Mouse (Mus musculus): ENCODE measurements around the gene Tubgcp4. TPM values are rescaled to one million over a fixed set of nuclear protein-coding genes. Genes with fewer than 3 reads are reported as not detected.

The Tubgcp4 gene
- 8.5 TPM for polyA plus RNA-seq (2015; fragmentation: Illumina TruSeq; extraction: RNeasy Lipid Tissue Mini Kit (QIAGEN cat#74804); ENCODE audit: insufficient read depth, low read depth, low replicate concordance)

DNA sequence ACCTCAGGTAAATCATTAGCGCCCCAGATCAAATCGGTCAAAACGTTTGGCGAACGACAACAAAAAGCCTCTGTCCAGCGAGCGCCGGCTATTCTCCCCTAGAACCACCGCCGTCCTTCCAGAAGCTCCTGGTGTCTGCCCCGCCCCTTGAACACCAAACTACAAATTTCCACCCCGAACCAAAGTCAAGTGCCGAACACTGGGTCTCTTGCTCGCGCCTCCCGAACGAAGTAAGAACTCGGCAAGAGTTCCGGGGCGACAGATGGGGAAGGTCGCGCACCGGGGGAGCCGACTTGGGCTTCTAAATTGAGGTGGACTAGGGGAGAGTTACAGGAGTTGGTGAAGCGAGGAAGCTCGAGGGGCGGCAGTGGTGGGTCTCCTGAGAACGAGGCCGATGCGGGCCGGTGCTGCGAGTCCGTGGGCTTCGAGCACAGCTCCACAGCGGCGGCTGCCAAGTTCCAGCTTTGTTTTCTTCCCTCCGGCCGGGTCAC is at the start of gene Tubgcp4:
TSS of gene Tubgcp4 (plus strand) at position 174 of the 491 bp plus-strand sequence.

DNA sequence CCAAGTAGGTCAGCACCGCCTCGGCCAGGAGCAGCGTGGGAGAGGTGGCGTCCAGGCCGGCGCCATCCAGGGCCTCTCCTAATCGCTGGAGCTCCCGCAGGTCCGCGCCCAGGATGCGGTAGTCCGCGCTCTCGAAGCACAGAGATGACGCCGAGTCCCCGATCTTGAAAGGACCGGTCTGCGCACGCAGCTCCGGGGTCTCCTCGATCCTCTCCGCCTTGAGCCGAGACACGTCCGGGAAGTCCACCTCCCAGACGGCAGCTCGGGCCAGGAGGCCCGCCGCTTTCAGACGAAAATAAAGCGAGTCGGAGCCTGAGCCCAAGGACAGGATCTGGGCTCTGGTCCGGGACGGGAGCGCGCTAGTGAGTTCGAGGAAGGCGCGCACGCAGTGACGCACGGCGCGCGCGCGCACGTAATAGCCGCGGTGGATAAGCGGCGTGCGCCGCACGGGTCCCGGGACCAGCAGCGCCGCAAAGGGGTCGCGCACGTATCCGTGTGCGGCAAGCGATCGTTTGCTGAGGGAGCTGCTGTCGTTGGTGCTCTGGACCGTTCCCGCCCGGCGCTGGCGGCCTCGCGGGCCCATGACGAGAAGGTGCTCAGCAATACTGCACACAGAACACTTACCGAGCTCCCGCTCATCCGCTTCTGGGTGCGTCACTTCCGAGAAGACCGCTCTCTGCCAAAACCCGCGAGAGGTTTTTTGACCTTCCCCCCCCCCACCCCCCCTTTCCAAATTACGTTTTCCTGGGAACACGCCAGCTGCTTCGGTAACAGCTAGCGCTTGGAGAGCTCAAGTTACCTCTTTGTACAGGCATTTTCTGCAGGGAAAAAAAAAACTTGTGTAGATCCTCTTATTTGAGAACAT is 30.2 kb upstream of the Tubgcp4 start, which contains the start of the genes Adal and Lcmt2:
TSS of gene Adal (plus strand) at position 411 of the 865 bp plus-strand sequence.
TSS of gene Lcmt2 (minus strand) at position 636 of the 865 bp plus-strand sequence.

GRCm38 (mm10) chr2:121170980-121171742 is 707 bp downstream of the Tubgcp4 start, which contains the start of gene Zscan29:
Zscan29 (minus strand) TSS chr2:121171125.

Other genes with a start within 250 kb of the Tubgcp4 start
- gene Ubr1, start 199.9 kb upstream of the Tubgcp4 start, polyA plus RNA-seq (2015; fragmentation: Illumina TruSeq; extraction: RNeasy Lipid Tissue Mini Kit (QIAGEN cat#74804); ENCODE audit: insufficient read depth, low read depth, low replicate concordance): 9.2 TPM
- 3.8 TPM for gene Tmem62, start 193.6 kb upstream of the Tubgcp4 start, polyA plus RNA-seq (2015; fragmentation: Illumina TruSeq; extraction: RNeasy Lipid Tissue Mini Kit (QIAGEN cat#74804); ENCODE audit: insufficient read depth, low read depth, low replicate concordance)
- 10.7 TPM for gene Ccndbp1, start 162.3 kb upstream of the Tubgcp4 start, polyA plus RNA-seq (2015; fragmentation: Illumina TruSeq; extraction: RNeasy Lipid Tissue Mini Kit (QIAGEN cat#74804); ENCODE audit: insufficient read depth, low read depth, low replicate concordance)
- gene Epb42, start 133.6 kb upstream of the Tubgcp4 start, polyA plus RNA-seq (2015; fragmentation: Illumina TruSeq; extraction: RNeasy Lipid Tissue Mini Kit (QIAGEN cat#74804); ENCODE audit: insufficient read depth, low read depth, low replicate concordance): not detected
- not detected for gene Tgm5, start 84.8 kb upstream of the Tubgcp4 start, polyA plus RNA-seq (2015; fragmentation: Illumina TruSeq; extraction: RNeasy Lipid Tissue Mini Kit (QIAGEN cat#74804); ENCODE audit: insufficient read depth, low read depth, low replicate concordance)
- gene Tgm7, start 60.9 kb upstream of the Tubgcp4 start, polyA plus RNA-seq (2015; fragmentation: Illumina TruSeq; extraction: RNeasy Lipid Tissue Mini Kit (QIAGEN cat#74804); ENCODE audit: insufficient read depth, low read depth, low replicate concordance): not detected
- gene Adal, start 30.2 kb upstream of the Tubgcp4 start, polyA plus RNA-seq (2015; fragmentation: Illumina TruSeq; extraction: RNeasy Lipid Tissue Mini Kit (QIAGEN cat#74804); ENCODE audit: insufficient read depth, low read depth, low replicate concordance): 4.0 TPM
- gene Lcmt2, start 30.0 kb upstream of the Tubgcp4 start, polyA plus RNA-seq (2015; fragmentation: Illumina TruSeq; extraction: RNeasy Lipid Tissue Mini Kit (QIAGEN cat#74804); ENCODE audit: insufficient read depth, low read depth, low replicate concordance): 2.0 TPM
- 4.1 TPM for gene Zscan29, start 471 bp downstream of the Tubgcp4 start, polyA plus RNA-seq (2015; fragmentation: Illumina TruSeq; extraction: RNeasy Lipid Tissue Mini Kit (QIAGEN cat#74804); ENCODE audit: insufficient read depth, low read depth, low replicate concordance)
- 18.3 TPM for gene Trp53bp1, start 100.8 kb downstream of the Tubgcp4 start, polyA plus RNA-seq (2015; fragmentation: Illumina TruSeq; extraction: RNeasy Lipid Tissue Mini Kit (QIAGEN cat#74804); ENCODE audit: insufficient read depth, low read depth, low replicate concordance)
- 3.7 TPM for gene Map1a, start 118.9 kb downstream of the Tubgcp4 start, polyA plus RNA-seq (2015; fragmentation: Illumina TruSeq; extraction: RNeasy Lipid Tissue Mini Kit (QIAGEN cat#74804); ENCODE audit: insufficient read depth, low read depth, low replicate concordance)
- gene Ppip5k1, start 184.7 kb downstream of the Tubgcp4 start, polyA plus RNA-seq (2015; fragmentation: Illumina TruSeq; extraction: RNeasy Lipid Tissue Mini Kit (QIAGEN cat#74804); ENCODE audit: insufficient read depth, low read depth, low replicate concordance): 6.6 TPM
- 9.1 TPM for gene Ckmt1, start 187.1 kb downstream of the Tubgcp4 start, polyA plus RNA-seq (2015; fragmentation: Illumina TruSeq; extraction: RNeasy Lipid Tissue Mini Kit (QIAGEN cat#74804); ENCODE audit: insufficient read depth, low read depth, low replicate concordance)
- not detected for gene Strc, start 216.5 kb downstream of the Tubgcp4 start, polyA plus RNA-seq (2015; fragmentation: Illumina TruSeq; extraction: RNeasy Lipid Tissue Mini Kit (QIAGEN cat#74804); ENCODE audit: insufficient read depth, low read depth, low replicate concordance)
- gene Pdia3, start 243.1 kb downstream of the Tubgcp4 start, polyA plus RNA-seq (2015; fragmentation: Illumina TruSeq; extraction: RNeasy Lipid Tissue Mini Kit (QIAGEN cat#74804); ENCODE audit: insufficient read depth, low read depth, low replicate concordance): 94.6 TPM
- gene Catsper2, start 243.1 kb downstream of the Tubgcp4 start, polyA plus RNA-seq (2015; fragmentation: Illumina TruSeq; extraction: RNeasy Lipid Tissue Mini Kit (QIAGEN cat#74804); ENCODE audit: insufficient read depth, low read depth, low replicate concordance): 1.4 TPM